Mouse (Mus musculus) heart, embryonic 15.5 days (tissue): ENCODE results near the gene Cntn5. TPM values are rescaled to one million over a fixed set of nuclear protein-coding genes. Genes with fewer than 3 reads are reported as not detected.

ENCODE experiments used
- ATAC-seq: fragments of 200-750 bp; cut with Nextera tagmentation; replicated peaks from 2 replicates; pipeline ENCODE4 v1.8.0; 2017; ENCODE audit warnings: low read depth, moderate TSS enrichment; ENCODE audit not compliant: insufficient number of reproducible peaks, insufficient read depth, low FRiP score
- H3K27ac ChIP-seq: fragments of 300-500 bp; sonication (generic); 2 replicates; pipeline ENCODE4 v1.5.1; 2015; ENCODE audit warnings: mild to moderate bottlenecking, inconsistent platforms
- H3K27me3 ChIP-seq: fragments of 300-500 bp; sonication (generic); 2 replicates; pipeline ENCODE4 v1.6.1; 2015; ENCODE audit warnings: inconsistent platforms
- H3K36me3 ChIP-seq: fragments of 300-500 bp; sonication (generic); 2 replicates; pipeline ENCODE4 v1.6.1; 2015; ENCODE audit warnings: mild to moderate bottlenecking, inconsistent platforms
- H3K4me1 ChIP-seq: fragments of 300-500 bp; sonication (generic); replicated peaks from 2 replicates; pipeline ENCODE4 v1.6.1; 2015; ENCODE audit warnings: inconsistent platforms
- H3K4me2 ChIP-seq: fragments of 300-500 bp; sonication (generic); 2 replicates; pipeline ENCODE4 v1.6.1; 2015; ENCODE audit warnings: inconsistent platforms, mild to moderate bottlenecking, moderate library complexity
- H3K4me3 ChIP-seq: fragments of 300-500 bp; sonication (generic); 2 replicates; pipeline ENCODE4 v1.5.1; 2015; ENCODE audit warnings: mild to moderate bottlenecking, inconsistent platforms
- H3K9ac ChIP-seq: fragments of 300-500 bp; sonication (generic); 2 replicates; pipeline ENCODE4 v1.6.1; 2015; ENCODE audit warnings: mild to moderate bottlenecking, inconsistent platforms
- H3K9me3 ChIP-seq: fragments of 300-500 bp; sonication (generic); replicated peaks from 2 replicates; pipeline ENCODE4 v1.6.1; 2016; ENCODE audit warnings: inconsistent platforms
- WGBS: fragments of 180-500 bp; shearing (Covaris S2); methylation state at CpG from one replicate; pipeline ENCODE4 v1.1.7; 2015; ENCODE audit warnings: mixed read lengths; 5-methylcytosine and 5-hydroxymethylcytosine counted together
- microRNA-seq: library from miRNA; unstranded; fragments of <30 nt; microRNA quantifications from one replicate; pipeline ENCODE4, GENCODE M21; 2016
- polyA plus RNA-seq: library from polyadenylated mRNA; unstranded; fragments of >200 nt; fragmentation: Nextera tagmentation; extraction: Ambion mirVana; gene quantifications from 2 replicates; pipeline ENCODE4 v1.2.1, GENCODE M21; 2015

Gene Cntn5
- polyA plus RNA-seq, 1 experiment from 2014 or later = 0.13 TPM

- Histone ChIP-seq H3K27me3 (no peaks in the 10 kb centered on the region), H3K36me3 (no peaks in the 10 kb centered on the region), H3K4me3 (no peak overlapping the region), H3K4me2 (no peak overlapping the region), H3K4me1 (no peaks in the 10 kb centered on the region), H3K9me3 (no peaks in the 10 kb centered on the region), H3K9ac (no peak overlapping the region), H3K27ac (no peak overlapping the region)
- WGBS = 78% methylated on average over 3 of the region's 3 CpGs
- no peak for ATAC-seq
These were observed 1251.1 kb downstream of the Cntn5 start for GRCm38 (mm10) chr9:9653463-9653862.

GRCm38 (mm10) chr9:9647361-9647760, 1257.2 kb downstream of the Cntn5 start:
- Histone ChIP-seq H3K9me3 (no peaks in the 10 kb centered on the region), H3K4me2 (no peak overlapping the region), H3K9ac (no peak overlapping the region), H3K4me3 (no peak overlapping the region), H3K36me3 (no peaks in the 10 kb centered on the region), H3K4me1 (no peaks in the 10 kb centered on the region), H3K27ac (no peak overlapping the region), H3K27me3 (no peaks in the 10 kb centered on the region)
- 63% methylated on average over 3 of the region's 3 CpGs for WGBS
- no peak for ATAC-seq

DNA sequence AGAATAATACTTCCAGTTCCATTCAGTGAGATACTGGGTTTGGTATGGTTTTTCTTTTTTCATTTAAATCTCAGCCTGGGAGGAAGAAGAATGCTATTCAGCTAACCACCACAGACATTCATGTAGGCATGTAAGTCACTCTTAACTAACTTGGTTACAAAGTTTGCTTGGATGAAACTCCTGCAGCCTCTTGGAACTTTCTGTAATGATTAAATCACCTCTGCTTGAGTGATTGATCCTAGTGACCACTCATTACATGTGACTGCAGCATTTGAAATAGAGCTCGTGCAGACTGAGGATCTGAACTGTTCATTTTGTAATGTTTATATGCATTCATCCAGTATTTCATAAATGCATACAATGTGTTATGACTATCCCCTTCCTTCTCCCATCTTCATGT, 1258.3 kb downstream of the Cntn5 start:
- ATAC-seq = no peak
- Histone ChIP-seq H3K9ac (no peak overlapping the region), H3K36me3 (no peaks in the 10 kb centered on the region), H3K4me2 (no peak overlapping the region), H3K4me1 (no peaks in the 10 kb centered on the region), H3K9me3 (no peaks in the 10 kb centered on the region), H3K4me3 (no peak overlapping the region), H3K27ac (no peak overlapping the region), H3K27me3 (no peaks in the 10 kb centered on the region)
- 86% methylated on average over 1 of the region's 1 CpGs for WGBS

Small RNA genes within 50 kb of the gene (microRNA-seq; reads per million reads assigned to microRNA genes)
- gene Gm24496 (not detected), gene Gm25086 (not detected), gene Gm26195 (not detected), gene Mir6237 (not detected)
